Mouse (Mus musculus) CH12.LX (cell line): Measurements from ENCODE around the gene Snai3. TPM values are rescaled to one million over a fixed set of nuclear protein-coding genes. Genes with fewer than 3 reads are reported as not detected.

ENCODE experiments used
- DNase-seq: peaks from one replicate; pipeline ENCODE4 v3.0.0-alpha.2; 2013; ENCODE audit errors: extremely low read depth
- H3K27ac ChIP-seq: 2 replicates; pipeline ENCODE4 v1.5.1; 2012; ENCODE audit warnings: low read depth, mild to moderate bottlenecking, control low read depth, moderate library complexity; ENCODE audit not compliant: insufficient read depth
- H3K27me3 ChIP-seq: replicated peaks from 2 replicates; pipeline ENCODE3; 2012; ENCODE audit warnings: inconsistent platforms
- H3K36me3 ChIP-seq, 2 experiments: replicated peaks in 1 of 2; 2 replicates each; pipeline versions ENCODE3 to v1.6.1; 2012; ENCODE audit warnings: inconsistent platforms in 1 of 2, low read length in 1 of 2, mild to moderate bottlenecking in 1 of 2, mixed read lengths in 1 of 2, moderate library complexity in 1 of 2; ENCODE audit not compliant: control insufficient read depth in 1 of 2, insufficient read depth in 1 of 2
- H3K4me1 ChIP-seq, 2 experiments: 2 replicates each; pipeline ENCODE4 v1.6.1; 2012; ENCODE audit warnings: inconsistent platforms in 1 of 2, moderate library complexity in 1 of 2; ENCODE audit not compliant: insufficient read depth in 2 of 2, control insufficient read depth in 1 of 2
- H3K4me2 ChIP-seq: 2 replicates; pipeline ENCODE4 v1.6.1; 2012; ENCODE audit warnings: low read depth, mild to moderate bottlenecking, control low read depth; ENCODE audit not compliant: poor library complexity, insufficient read depth, severe bottlenecking
- H3K4me3 ChIP-seq, 3 experiments: fragments of 150-350 bp in 1 of 3; sonication (generic) in 1 of 3; replicated peaks in 1 of 3; 2 replicates each; pipeline versions ENCODE3 to v1.5.1; 2011 to 2012; ENCODE audit warnings: low read depth in 2 of 3, low read length in 2 of 3, mild to moderate bottlenecking in 2 of 3, moderate library complexity in 2 of 3, control low read depth in 1 of 3, improper control_type of control experiment in 1 of 3, inconsistent platforms in 1 of 3, mixed read lengths in 1 of 3; ENCODE audit not compliant: poor library complexity in 1 of 3
- H3K79me2 ChIP-seq: replicated peaks from 2 replicates; pipeline ENCODE4 v1.6.1; 2012; ENCODE audit warnings: mild to moderate bottlenecking, moderate library complexity; ENCODE audit not compliant: control insufficient read depth, poor library complexity, insufficient read depth, severe bottlenecking; ENCODE audit errors: extremely low read depth
- H3K9ac ChIP-seq: 2 replicates; pipeline ENCODE4 v1.6.1; 2012; ENCODE audit warnings: low read depth, mild to moderate bottlenecking, control low read depth, moderate library complexity; ENCODE audit not compliant: insufficient read depth
- H3K9me3 ChIP-seq: replicated peaks from 2 replicates; pipeline ENCODE3; 2012; ENCODE audit warnings: low read length, inconsistent platforms, mixed read lengths
- BHLHE40 ChIP-seq: IDR thresholded peaks from 2 replicates; pipeline ENCODE4 v1.6.1; 2011; ENCODE audit warnings: mild to moderate bottlenecking, low read depth, low read length, improper control_type of control experiment
- CTCF ChIP-seq, 2 experiments: IDR thresholded peaks in 1 of 2; conservative IDR thresholded peaks in 1 of 2; 2 replicates each; pipeline ENCODE4 v1.5.1; 2011 to 2012; ENCODE audit warnings: low read depth in 2 of 2, low read length in 2 of 2, improper control_type of control experiment in 1 of 2, inconsistent platforms in 1 of 2, mild to moderate bottlenecking in 1 of 2, moderate library complexity in 1 of 2
- ETS1 ChIP-seq: conservative IDR thresholded peaks from 2 replicates; pipeline ENCODE4 v1.6.1; 2012; ENCODE audit warnings: low read depth, mild to moderate bottlenecking, inconsistent platforms, low read length, improper control_type of control experiment, moderate library complexity
- MAX ChIP-seq: IDR thresholded peaks from 2 replicates; pipeline ENCODE4 v1.6.1; 2011; ENCODE audit warnings: low read length, improper control_type of control experiment
- RAD21 ChIP-seq: IDR thresholded peaks from 2 replicates; pipeline ENCODE4 v1.6.1; 2011; ENCODE audit warnings: low read depth, mild to moderate bottlenecking, low read length, improper control_type of control experiment, moderate library complexity
- RCOR1 ChIP-seq: conservative IDR thresholded peaks from 2 replicates; pipeline ENCODE4 v1.6.1; 2012; ENCODE audit warnings: low read depth, mild to moderate bottlenecking, inconsistent platforms, low read length, improper control_type of control experiment
- SMC3 ChIP-seq: IDR thresholded peaks from 2 replicates; pipeline ENCODE4 v1.6.1; 2011; ENCODE audit warnings: low read depth, low read length, improper control_type of control experiment
- TBP ChIP-seq: conservative IDR thresholded peaks from 2 replicates; pipeline ENCODE4 v1.6.1; 2011; ENCODE audit warnings: low read depth, low read length, improper control_type of control experiment
- USF1 ChIP-seq: IDR thresholded peaks from 2 replicates; pipeline ENCODE4 v1.6.1; 2014; ENCODE audit warnings: low read depth, mild to moderate bottlenecking, inconsistent platforms, low read length, improper control_type of control experiment
- ZC3H11A ChIP-seq: IDR thresholded peaks from 2 replicates; pipeline ENCODE4 v1.6.1; 2012; ENCODE audit warnings: low read depth, mild to moderate bottlenecking, inconsistent platforms, low read length, improper control_type of control experiment
- ZKSCAN1 ChIP-seq: IDR thresholded peaks from 2 replicates; pipeline ENCODE4 v1.6.1; 2012; ENCODE audit warnings: low read depth, inconsistent platforms, low read length, improper control_type of control experiment, borderline replicate concordance
- ZMIZ1 ChIP-seq: IDR thresholded peaks from 2 replicates; pipeline ENCODE4 v1.6.1; 2012; ENCODE audit warnings: low read depth, mild to moderate bottlenecking, inconsistent platforms, low read length, improper control_type of control experiment
- dilution Hi-C: fragments of 300-500 bp; cut with MboI; formaldehyde crosslinking; loops from 2 replicates; pipeline ENCODE4 v1.14.3; 2020; ENCODE audit warnings: low sequenced_read_pairs; ENCODE audit not compliant: extremely low pct_unique_long_range_greater_than_20kb, extremely low pct_ligation_motif_present
- in situ Hi-C: fragments of 300-500 bp; cut with MboI; formaldehyde crosslinking; loops from 3 replicates; pipeline ENCODE4 v1.14.3; 2019; ENCODE audit warnings: low sequenced_read_pairs, low pct_ligation_motif_present, low pct_unique_long_range_greater_than_20kb, mixed read lengths
- polyA plus RNA-seq: library from polyadenylated mRNA; unstranded; fragments of >175 nt; gene quantifications from 2 replicates; pipeline ENCODE4 v1.2.1, GENCODE M21; 2012; ENCODE audit warnings: low read depth; ENCODE audit not compliant: insufficient read length
- total RNA-seq, 2 experiments: library from RNA; depleted of rRNA; stranded (reverse); fragments of 300-350 nt in 1 of 2; fragments of >200 nt in 1 of 2; gene quantifications; 2 replicates each; pipeline ENCODE4 v1.2.3; 2012 to 2014

Gene Snai3
- total and polyA plus RNA-seq, 3 experiments = 0.19 to 0.47 (median 0.44) TPM

DNA sequence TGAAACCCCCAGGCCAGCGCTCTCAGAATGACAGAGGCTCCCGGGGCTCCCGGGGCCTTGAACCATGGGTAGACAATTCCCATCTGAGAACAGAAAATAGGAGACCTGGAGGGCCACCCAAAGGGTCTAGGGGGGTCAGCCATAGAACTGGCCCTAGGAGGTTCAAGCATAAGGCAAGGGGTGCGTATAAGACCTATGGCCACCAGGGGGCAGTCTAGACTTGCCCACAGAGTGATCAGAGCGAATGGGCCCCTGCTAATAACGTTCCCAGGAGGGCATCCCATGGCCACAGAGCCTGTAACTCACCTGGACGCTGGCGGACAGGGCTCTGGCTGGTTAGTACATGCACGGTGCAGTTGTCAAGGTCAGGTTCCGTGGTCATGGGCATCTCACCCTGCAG is 40.3 kb upstream of the Snai3 start:
- Histone ChIP-seq H3K27ac (no peak overlapping the region), H3K4me3 (no peak overlapping the region), H3K27me3 (no peaks in the 10 kb centered on the region), H3K79me2 (no peaks in the 10 kb centered on the region), H3K9ac (no peak overlapping the region), H3K4me1 (peaks cover 3 to 11% of the 10 kb centered on the region in 2 experiments; a peak in 2 of 4 replicates), H3K36me3 (peaks cover 71 to 87% of the 10 kb centered on the region in 2 experiments), H3K9me3 (no peaks in the 10 kb centered on the region), H3K4me2 (no peak overlapping the region)
- DNase-seq = peak; percentile 79
- in situ Hi-C loops = loop anchor here (5.0 kb wide), 2 partner anchors 46 to 326 kb away; no protein-coding TSS in a partner anchor
- dilution Hi-C loops = no loop called here
- TF ChIP-seq RCOR1 = no peak
- peak; percentile 82 to 93 for TF ChIP-seq CTCF (conservative IDR thresholded peaks at IDR 0.05 in 1 of 2, IDR thresholded peaks at IDR 0.05 in 1 of 2; ENCODE audit: low read depth in 2 of 2, low read length in 2 of 2)
- TF ChIP-seq MAX = no peak
- peak; percentile 95 for TF ChIP-seq SMC3
- TF ChIP-seq BHLHE40 = no peak
- TF ChIP-seq TBP = no peak
- no peak for TF ChIP-seq USF1
- TF ChIP-seq ETS1 = no peak
- TF ChIP-seq ZKSCAN1 = no peak
- TF ChIP-seq ZC3H11A = peak; percentile 76
- TF ChIP-seq RAD21 = peak; percentile 91

DNA sequence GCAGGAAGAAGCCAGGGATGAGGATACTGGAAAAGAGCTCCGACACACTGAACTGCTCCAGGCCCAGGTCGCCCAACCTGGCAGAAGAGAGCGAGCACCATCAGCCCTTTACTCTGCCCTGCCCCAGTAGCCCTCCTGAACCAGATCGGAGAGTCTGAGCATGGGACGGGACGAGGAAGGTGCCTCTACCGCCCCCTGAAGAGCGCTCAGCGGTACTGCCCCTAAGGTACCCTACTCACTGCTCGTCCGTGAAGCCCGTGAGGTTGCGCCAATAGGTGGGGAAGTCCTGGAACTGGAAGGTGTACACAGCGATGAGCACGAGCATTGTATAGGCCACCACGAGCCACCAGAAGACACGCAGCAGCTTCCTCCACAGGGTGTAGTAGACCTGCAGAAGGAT is 37.4 kb upstream of the Snai3 start:
- Histone ChIP-seq H3K4me3 (no peak overlapping the region), H3K4me2 (no peak overlapping the region), H3K9ac (no peak overlapping the region), H3K79me2 (no peaks in the 10 kb centered on the region), H3K27me3 (no peaks in the 10 kb centered on the region), H3K27ac (no peak overlapping the region), H3K9me3 (no peaks in the 10 kb centered on the region), H3K4me1 (peaks cover 3 to 11% of the 10 kb centered on the region in 2 experiments; a peak in 2 of 4 replicates), H3K36me3 (peaks cover 81 to 95% of the 10 kb centered on the region in 2 experiments)
- DNase-seq = peak; percentile 34
- in situ Hi-C loops (no loop called here), dilution Hi-C loops (no loop called here)
- TF ChIP-seq CTCF (conservative IDR thresholded peaks at IDR 0.05 in 1 of 2, IDR thresholded peaks at IDR 0.05 in 1 of 2; ENCODE audit: low read depth in 2 of 2, low read length in 2 of 2) (peak; percentile 24 to 44), SMC3 (0 out of 2 replicates have a peak, but pooled peaks have one; percentile 6), ZMIZ1 (no peak)
